Mouse (Mus musculus) lung, embryonic 15.5 days (tissue): Measurements from ENCODE around the gene Nox3. TPM values are rescaled to one million over a fixed set of nuclear protein-coding genes. Genes with fewer than 3 reads are reported as not detected.
A peak's percentile ranks its signal among the peaks of the same experiment; 100 is the strongest.

Experiments
- ATAC-seq: fragments of 200-750 bp; cut with Nextera tagmentation; 2 replicates; pipeline ENCODE4 v1.8.0; 2017; ENCODE audit warnings: moderate number of reproducible peaks, borderline replicate concordance; ENCODE audit not compliant: low FRiP score, low TSS enrichment; ENCODE audit errors: extremely low read depth
- H3K27ac ChIP-seq: fragments of 300-500 bp; sonication (generic); 2 replicates; pipeline ENCODE4 v1.5.1; 2015; ENCODE audit warnings: moderate library complexity, mild to moderate bottlenecking, inconsistent platforms
- H3K27me3 ChIP-seq: fragments of 300-500 bp; sonication (generic); 2 replicates; pipeline ENCODE4 v1.6.1; 2015; ENCODE audit warnings: inconsistent platforms
- H3K36me3 ChIP-seq: fragments of 300-500 bp; sonication (generic); 2 replicates; pipeline ENCODE4 v1.6.1; 2015; ENCODE audit warnings: inconsistent platforms
- H3K4me1 ChIP-seq: fragments of 300-500 bp; sonication (generic); 2 replicates; pipeline ENCODE4 v1.6.1; 2015; ENCODE audit warnings: inconsistent platforms
- H3K4me2 ChIP-seq: fragments of 300-500 bp; sonication (generic); 2 replicates; pipeline ENCODE4 v1.6.1; 2015; ENCODE audit warnings: inconsistent platforms, mild to moderate bottlenecking, moderate library complexity
- H3K4me3 ChIP-seq: fragments of 300-500 bp; sonication (generic); 2 replicates; pipeline ENCODE4 v1.5.1; 2015; ENCODE audit warnings: mild to moderate bottlenecking, inconsistent platforms
- H3K9ac ChIP-seq: fragments of 300-500 bp; sonication (generic); 2 replicates; pipeline ENCODE4 v1.6.1; 2015; ENCODE audit warnings: inconsistent platforms
- H3K9me3 ChIP-seq: fragments of 300-500 bp; sonication (generic); 2 replicates; pipeline ENCODE4 v1.6.1; 2016; ENCODE audit warnings: inconsistent platforms
- WGBS: fragments of 180-500 bp; shearing (Covaris S2); methylation state at CpG from one replicate; pipeline ENCODE4 v1.1.7; 2015; 5-methylcytosine and 5-hydroxymethylcytosine counted together
- polyA plus RNA-seq: library from polyadenylated mRNA; unstranded; fragments of >200 nt; fragmentation: Nextera tagmentation; extraction: Ambion mirVana; gene quantifications from 2 replicates; pipeline ENCODE4 v1.2.1, GENCODE M21; 2015

Nox3 gene
- polyA plus RNA-seq, 1 experiment from 2014 or later = not detected

- no peak overlapping the region for H3K4me2 ChIP-seq
- no peaks in the 10 kb centered on the region for H3K27me3 ChIP-seq
- ATAC-seq = no peak; the same call in 1 of the 2 replicates
- 72% methylated on average over 5 of the region's 5 CpGs for WGBS
- no peak overlapping the region for H3K4me3 ChIP-seq
- no peaks in the 10 kb centered on the region for H3K9me3 ChIP-seq
- no peak overlapping the region for H3K27ac ChIP-seq
- H3K9ac ChIP-seq = no peak overlapping the region
- no peaks in the 10 kb centered on the region for H3K4me1 ChIP-seq
- no peaks in the 10 kb centered on the region for H3K36me3 ChIP-seq
Observed at GRCm38 (mm10) chr17:3659497-3659896, 36.6 kb downstream of the Nox3 start.

- Histone ChIP-seq H3K36me3 (no peaks in the 10 kb centered on the region), H3K4me3 (no peak overlapping the region), H3K27me3 (no peaks in the 10 kb centered on the region), H3K9me3 (no peaks in the 10 kb centered on the region), H3K9ac (no peak overlapping the region), H3K27ac (no peak overlapping the region), H3K4me1 (no peaks in the 10 kb centered on the region), H3K4me2 (no peak overlapping the region)
- 61% methylated on average over 3 of the region's 3 CpGs for WGBS
- ATAC-seq = no peak
Observed at GRCm38 (mm10) chr17:3650377-3650776, 45.7 kb downstream of the Nox3 start.

GRCm38 (mm10) chr17:3643582-3643981 is 52.5 kb downstream of the Nox3 start:
- Histone ChIP-seq H3K4me2 (no peak overlapping the region), H3K27ac (no peak overlapping the region)
- ATAC-seq = no peak

GRCm38 (mm10) chr17:3641456-3641855 is 54.6 kb downstream of the Nox3 start:
- Histone ChIP-seq H3K9me3 (no peaks in the 10 kb centered on the region), H3K4me1 (peaks cover 29% of the 10 kb centered on the region), H3K4me2 (no peak overlapping the region), H3K9ac (no peak overlapping the region), H3K27me3 (no peaks in the 10 kb centered on the region), H3K4me3 (no peak overlapping the region), H3K36me3 (no peaks in the 10 kb centered on the region), H3K27ac (peak overlapping the region; percentile 41; the same call in 1 of the 2 replicates)
- WGBS = 23% methylated on average over 5 of the region's 5 CpGs
- ATAC-seq = no peak

More at GRCm38 (mm10) chr17:3643582-3643981, 52.5 kb downstream of the Nox3 start:
- no peaks in the 10 kb centered on the region for H3K9me3 ChIP-seq
- no peaks in the 10 kb centered on the region for H3K27me3 ChIP-seq
- WGBS = 71% methylated on average over 2 of the region's 2 CpGs
- H3K9ac ChIP-seq = no peak overlapping the region
- no peak overlapping the region for H3K4me3 ChIP-seq
- no peaks in the 10 kb centered on the region for H3K36me3 ChIP-seq
- H3K4me1 ChIP-seq = peaks cover 24% of the 10 kb centered on the region

- Histone ChIP-seq H3K4me1 (peaks cover 29% of the 10 kb centered on the region), H3K9ac (no peak overlapping the region), H3K4me3 (no peak overlapping the region), H3K36me3 (no peaks in the 10 kb centered on the region), H3K27me3 (no peaks in the 10 kb centered on the region), H3K9me3 (no peaks in the 10 kb centered on the region), H3K4me2 (peak overlapping the region; percentile 5; the same call in 1 of the 2 replicates), H3K27ac (0 out of 2 replicates have a peak overlapping the region, but pooled peaks have one; percentile 46)
- ATAC-seq = peak; percentile 62; the same call in 1 of the 2 replicates
- WGBS = 33% methylated on average over 3 of the region's 3 CpGs
Observed at GRCm38 (mm10) chr17:3638757-3639156, 57.3 kb downstream of the Nox3 start.

GRCm38 (mm10) chr17:3632501-3632900 is 63.6 kb downstream of the Nox3 start:
- ATAC-seq = no peak
- H3K27me3 ChIP-seq = no peaks in the 10 kb centered on the region
- no peak overlapping the region for H3K4me3 ChIP-seq
- WGBS = 40% methylated on average over 3 of the region's 3 CpGs
- no peak overlapping the region for H3K9ac ChIP-seq
- H3K4me1 ChIP-seq = no peaks in the 10 kb centered on the region
- no peak overlapping the region for H3K4me2 ChIP-seq
- H3K27ac ChIP-seq = no peak overlapping the region
- H3K9me3 ChIP-seq = no peaks in the 10 kb centered on the region
- H3K36me3 ChIP-seq = no peaks in the 10 kb centered on the region

- H3K4me2 ChIP-seq = no peak overlapping the region
- 0 out of 2 replicates have a peak, but pooled peaks cover 4% of the 10 kb centered on the region for H3K4me1 ChIP-seq
- no peaks in the 10 kb centered on the region for H3K27me3 ChIP-seq
- H3K9ac ChIP-seq = no peak overlapping the region
- H3K9me3 ChIP-seq = no peaks in the 10 kb centered on the region
- 44% methylated on average over 7 of the region's 7 CpGs for WGBS
- no peaks in the 10 kb centered on the region for H3K36me3 ChIP-seq
- ATAC-seq = peak; percentile 87; the same call in 1 of the 2 replicates
- H3K27ac ChIP-seq = peak overlapping the region; percentile 87
- H3K4me3 ChIP-seq = no peak overlapping the region
Observed at GRCm38 (mm10) chr17:3616329-3617216, 79.5 kb downstream of the Nox3 start.

GRCm38 (mm10) chr17:3615553-3615952 is 80.5 kb downstream of the Nox3 start:
- no peaks in the 10 kb centered on the region for H3K9me3 ChIP-seq
- no peak overlapping the region for H3K4me2 ChIP-seq
- no peak overlapping the region for H3K4me3 ChIP-seq
- ATAC-seq = peak; percentile 65
- WGBS = 21% methylated on average over 1 of the region's 1 CpGs
- H3K9ac ChIP-seq = no peak overlapping the region
- H3K27ac ChIP-seq = peak overlapping the region; percentile 7
- H3K36me3 ChIP-seq = no peaks in the 10 kb centered on the region
- no peaks in the 10 kb centered on the region for H3K27me3 ChIP-seq
- 0 out of 2 replicates have a peak, but pooled peaks cover 7% of the 10 kb centered on the region for H3K4me1 ChIP-seq

GRCm38 (mm10) chr17:3611781-3612075 is 84.3 kb downstream of the Nox3 start:
- 0 out of 2 replicates have a peak, but pooled peaks cover 7% of the 10 kb centered on the region for H3K4me1 ChIP-seq
- no peak overlapping the region for H3K4me2 ChIP-seq
- no peaks in the 10 kb centered on the region for H3K27me3 ChIP-seq
- 75% methylated on average over 5 of the region's 5 CpGs for WGBS
- H3K4me3 ChIP-seq = no peak overlapping the region
- H3K36me3 ChIP-seq = no peaks in the 10 kb centered on the region
- ATAC-seq = no peak
- no peak overlapping the region for H3K9ac ChIP-seq
- H3K27ac ChIP-seq = no peak overlapping the region
- no peaks in the 10 kb centered on the region for H3K9me3 ChIP-seq

GRCm38 (mm10) chr17:3610928-3611780 is 84.9 kb downstream of the Nox3 start:
- WGBS = 27% methylated on average over 21 of the region's 21 CpGs
- 0 out of 2 replicates have a peak, but pooled peaks cover 3% of the 10 kb centered on the region for H3K4me1 ChIP-seq
- no peak overlapping the region for H3K9ac ChIP-seq
- peak overlapping the region; percentile 13; the same call in 1 of the 2 replicates for H3K4me3 ChIP-seq
- no peaks in the 10 kb centered on the region for H3K36me3 ChIP-seq
- H3K4me2 ChIP-seq = peak overlapping the region; percentile 49
- ATAC-seq = no peak
- no peaks in the 10 kb centered on the region for H3K9me3 ChIP-seq
- H3K27ac ChIP-seq = no peak overlapping the region
- H3K27me3 ChIP-seq = no peaks in the 10 kb centered on the region

GRCm38 (mm10) chr17:3610307-3610754 is 85.7 kb downstream of the Nox3 start:
- ATAC-seq = no peak
- Histone ChIP-seq H3K9me3 (no peaks in the 10 kb centered on the region), H3K27ac (no peak overlapping the region), H3K27me3 (no peaks in the 10 kb centered on the region), H3K4me2 (no peak overlapping the region), H3K9ac (no peak overlapping the region), H3K4me1 (0 out of 2 replicates have a peak, but pooled peaks cover 3% of the 10 kb centered on the region), H3K36me3 (no peaks in the 10 kb centered on the region), H3K4me3 (no peak overlapping the region)
- 61% methylated on average over 7 of the region's 7 CpGs for WGBS
